Mouse (Mus musculus) gastrocnemius, postnatal 4 days (tissue): Measurements from ENCODE around the gene Cux2. TPM values are rescaled to one million over a fixed set of nuclear protein-coding genes. Genes with fewer than 3 reads are reported as not detected.
A peak's percentile ranks its signal among the peaks of the same experiment; 100 is the strongest.

Experiments
- DNase-seq, 2 experiments: peaks; one replicate each; pipeline ENCODE4 v3.0.0; 2021 to 2022; ENCODE audit warnings: low spot score in 2 of 2, mixed read lengths in 2 of 2
- long read RNA-seq, 2 experiments: library from polyadenylated mRNA; stranded (forward); transcript quantifications; one replicate each; pipeline ENCODE4 v2.0.0; 2021
- total RNA-seq, 2 experiments: library from RNA; stranded (reverse); gene quantifications; 2 replicates each; pipeline ENCODE4 v1.2.3; 2021

Gene Cux2
- total RNA-seq: 1 to 10 TPM; 1.3 to 2.1 TPM
- long read RNA-seq, experiment 1: 0 reads
- long read RNA-seq, experiment 2, partial matches to known transcripts: 2 of 3 reads
- long read RNA-seq, experiment 2, other reads (novel, unspliced or antisense): 1 of 3 reads

DNA sequence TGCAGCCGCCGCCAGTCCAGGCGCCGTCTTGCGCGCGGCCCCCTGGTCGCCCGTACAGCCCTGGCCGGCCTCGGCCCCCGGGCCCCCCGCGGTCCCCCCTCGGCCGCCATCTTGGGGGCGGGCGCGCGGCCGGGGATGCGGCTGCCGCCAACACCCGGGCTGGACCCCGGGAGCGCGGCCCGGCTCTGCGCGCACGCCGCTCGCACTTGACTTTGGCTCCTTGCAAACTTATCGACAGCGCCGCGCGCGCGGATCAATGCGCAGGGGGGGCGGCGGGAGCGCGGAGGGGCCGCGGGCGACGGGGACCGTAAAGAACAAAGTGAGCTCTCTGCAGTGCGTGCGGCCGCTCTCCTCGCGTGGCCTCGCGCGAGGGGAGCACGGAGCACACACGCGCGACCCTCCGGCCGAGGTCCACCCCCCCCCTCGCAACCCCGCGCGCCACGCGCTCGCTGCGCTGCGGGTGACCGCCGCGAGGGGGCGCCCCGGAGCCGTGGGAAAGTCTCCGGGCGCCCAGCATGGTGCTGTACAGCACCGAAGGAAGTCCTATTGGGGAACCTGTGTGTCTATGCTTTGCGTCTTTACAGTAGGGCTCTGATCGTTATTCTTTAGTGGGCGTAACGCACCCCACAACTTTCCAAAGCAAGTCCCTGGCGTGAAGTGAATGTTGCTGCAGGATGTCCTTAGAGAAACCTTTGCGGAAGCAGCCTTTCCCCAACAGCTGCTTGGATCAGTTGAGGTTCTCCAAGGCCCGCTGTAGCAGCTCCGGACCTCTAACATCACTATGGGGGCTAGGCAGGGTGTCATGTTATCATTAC is at the start of gene Cux2:
Cux2 (minus strand) TSS at position 86 of the 815 bp plus-strand sequence.
- DNase-seq: peak; percentile 46 to 62

DNA sequence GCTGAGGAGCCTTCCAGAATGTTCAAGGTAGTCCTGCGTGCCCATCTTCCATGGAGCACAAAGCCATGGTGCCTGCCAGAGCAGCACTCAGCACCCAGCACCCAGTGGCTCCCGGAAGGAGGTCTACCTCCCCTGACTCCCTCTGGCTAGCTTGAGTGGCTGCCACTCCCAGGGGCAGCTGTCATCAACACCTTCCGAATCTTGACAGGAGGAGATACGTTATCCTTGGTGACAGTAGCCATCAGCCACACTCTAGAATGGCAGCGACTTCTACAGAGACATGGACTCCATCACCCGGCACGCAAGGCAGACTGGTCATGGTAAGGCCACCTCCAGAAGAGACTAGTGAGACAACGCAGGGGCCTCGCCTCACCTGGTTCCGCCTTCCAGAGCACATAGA is 44.5 kb upstream of the Cux2 start:
- no peak for DNase-seq

DNA sequence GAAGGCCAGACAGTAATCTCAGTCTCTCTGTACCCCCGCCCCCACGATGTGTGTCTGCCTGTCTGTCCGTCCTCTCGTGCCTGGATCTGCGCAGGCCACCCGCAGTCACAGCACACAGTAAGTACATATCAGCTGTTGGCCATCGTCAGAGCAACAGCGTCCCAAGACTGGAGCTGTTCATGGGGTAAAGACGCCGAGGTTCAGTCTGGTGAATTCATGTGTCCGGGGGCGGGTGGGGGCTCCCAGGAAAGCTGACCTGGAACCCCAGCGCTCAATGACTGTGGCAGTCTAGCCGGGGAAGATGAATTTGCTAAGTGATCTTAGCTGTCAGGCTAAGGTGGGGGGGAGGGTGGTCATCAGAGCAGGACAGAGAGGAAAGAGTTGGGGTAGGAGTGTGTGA is 43.8 kb upstream of the Cux2 start:
- DNase-seq: no peak

DNA sequence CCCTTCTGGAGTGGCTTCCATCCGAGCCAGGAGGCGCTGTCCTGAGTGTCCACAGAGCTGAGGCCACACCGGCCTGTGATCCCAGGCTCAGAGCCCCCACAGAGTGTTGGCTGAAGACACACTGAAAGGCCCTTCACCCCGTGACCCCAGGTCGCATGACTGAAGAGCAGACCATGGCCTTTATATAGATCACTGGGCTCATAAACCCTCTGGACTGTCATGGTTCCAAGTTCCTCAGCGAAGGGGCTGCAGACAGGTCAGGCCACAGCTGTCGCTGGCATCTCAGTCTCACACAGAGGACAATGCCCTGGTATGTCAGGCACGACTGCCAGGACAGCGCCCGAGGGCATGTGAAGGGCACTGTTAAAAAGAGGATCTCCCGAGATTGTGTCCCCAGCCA is 42.9 kb upstream of the Cux2 start:
- DNase-seq: peak in 1 of 2 experiments; percentile 34

DNA sequence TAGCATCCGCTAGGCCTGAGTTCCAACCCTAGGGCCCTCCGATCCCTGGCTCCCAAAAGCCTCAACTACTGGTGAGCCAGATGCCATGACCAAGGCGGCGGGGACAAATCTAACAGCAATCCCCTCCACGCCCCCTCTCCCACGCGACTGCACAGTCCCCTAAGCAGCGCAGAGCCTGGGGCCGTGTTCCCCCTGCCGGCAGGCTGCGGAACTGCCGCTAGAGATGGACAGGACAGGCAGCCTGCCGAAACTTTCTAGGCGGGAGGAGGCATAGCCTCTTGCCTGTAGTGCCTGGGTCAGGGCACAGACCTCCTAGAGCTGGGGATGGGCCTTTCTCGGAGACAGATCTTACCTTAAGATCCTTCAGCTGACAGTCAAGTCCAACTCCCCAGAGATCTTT is 41.2 kb upstream of the Cux2 start:
- peak in 1 of 2 experiments; percentile 58 for DNase-seq

DNA sequence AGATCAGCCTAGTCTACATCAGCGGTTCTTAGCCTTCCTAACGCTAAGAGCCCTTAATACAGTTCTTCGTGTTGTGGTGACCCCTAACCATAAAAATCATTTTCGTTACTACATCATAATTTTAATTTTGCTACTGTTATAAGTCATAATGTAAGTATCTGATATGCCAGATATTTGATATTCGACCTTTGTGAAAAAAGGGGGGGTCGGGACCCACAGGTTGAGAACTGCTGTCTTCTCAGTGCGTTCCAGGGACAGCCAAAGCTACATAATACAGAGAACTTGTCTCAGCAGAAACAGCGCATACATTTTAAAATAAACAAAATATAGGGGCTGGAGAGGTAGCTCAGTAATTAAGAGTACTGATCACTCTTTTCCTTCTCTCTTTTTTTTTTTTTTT is 39.8 kb upstream of the Cux2 start:
- DNase-seq: no peak

DNA sequence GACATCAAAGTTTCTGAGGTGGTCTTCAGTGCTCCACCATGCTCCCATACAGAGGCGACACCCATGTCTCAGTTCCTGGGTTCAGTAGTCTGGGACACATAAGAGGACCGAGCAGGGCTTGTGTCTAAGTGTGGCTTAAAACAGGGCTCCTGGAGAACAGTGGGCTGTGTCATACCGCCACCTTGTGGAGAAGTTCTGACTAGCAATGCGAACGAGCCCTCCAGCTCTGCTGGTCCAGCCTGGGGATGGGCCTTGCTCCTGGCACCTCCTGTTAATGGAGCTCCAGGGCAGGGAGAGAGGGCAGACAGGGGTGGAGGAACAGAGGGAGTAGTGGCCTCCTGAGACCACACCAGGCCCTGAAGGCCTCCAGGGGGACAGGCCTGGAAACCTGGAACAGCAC is 39.0 kb upstream of the Cux2 start:
- peak; percentile 72 to 82 for DNase-seq

DNA sequence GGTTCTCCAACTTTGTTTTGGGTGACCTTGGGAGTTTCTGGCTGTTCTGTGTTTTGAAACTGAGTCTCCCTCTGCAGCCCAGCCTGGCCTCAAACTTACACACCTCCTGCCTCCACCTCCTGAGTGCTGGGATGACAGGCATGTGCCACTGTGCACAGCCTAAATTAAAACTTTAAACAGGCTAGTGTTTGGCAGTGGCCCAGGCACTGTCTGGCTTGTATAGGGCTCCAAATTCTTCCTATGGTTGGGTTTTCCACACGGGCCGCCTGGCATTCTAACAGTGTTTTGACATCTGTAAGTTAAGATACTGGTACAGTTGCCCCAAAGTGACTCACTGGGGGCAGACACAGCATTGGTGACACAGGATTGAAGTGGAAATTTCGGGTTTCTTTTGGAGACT is 36.2 kb upstream of the Cux2 start:
- no peak for DNase-seq

DNA sequence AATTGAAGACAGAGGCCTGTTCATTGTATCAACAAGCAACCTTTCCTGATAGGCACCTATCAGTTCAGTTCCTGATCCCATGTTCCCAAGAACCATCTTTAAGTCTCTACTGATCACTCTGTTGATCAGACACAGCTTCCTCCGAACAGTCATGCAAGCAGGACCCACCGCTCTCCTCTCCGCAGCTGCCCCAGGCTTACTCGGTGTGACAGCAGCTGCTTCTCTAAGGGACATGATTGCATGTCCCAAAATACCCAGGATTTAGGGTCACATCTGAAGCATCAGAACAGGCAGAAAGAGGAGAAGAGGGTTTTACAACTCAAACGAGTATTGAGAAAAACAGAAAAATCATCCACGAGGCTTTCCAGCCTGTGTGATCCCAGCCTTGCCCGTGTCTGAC is 35.4 kb upstream of the Cux2 start:
- no peak for DNase-seq

DNA sequence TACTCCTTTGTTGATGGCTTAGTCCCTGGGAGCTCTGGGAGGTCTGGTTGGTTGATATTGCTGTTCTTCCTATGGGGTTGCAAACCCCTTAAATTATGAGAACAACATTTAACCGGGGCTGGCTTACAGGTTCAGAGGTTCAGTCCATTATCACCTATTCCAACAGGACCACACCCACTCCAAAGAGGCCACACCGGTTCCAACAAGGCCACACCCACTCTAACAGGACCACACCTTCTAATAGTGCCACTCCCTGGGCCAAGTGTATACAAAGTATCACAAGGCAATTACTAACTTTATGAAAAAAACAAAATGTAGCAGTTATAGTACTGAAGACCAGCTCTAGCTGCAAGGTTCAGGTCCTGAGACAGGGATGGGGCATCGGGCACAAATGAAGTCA is 34.6 kb upstream of the Cux2 start:
- DNase-seq: no peak

DNA sequence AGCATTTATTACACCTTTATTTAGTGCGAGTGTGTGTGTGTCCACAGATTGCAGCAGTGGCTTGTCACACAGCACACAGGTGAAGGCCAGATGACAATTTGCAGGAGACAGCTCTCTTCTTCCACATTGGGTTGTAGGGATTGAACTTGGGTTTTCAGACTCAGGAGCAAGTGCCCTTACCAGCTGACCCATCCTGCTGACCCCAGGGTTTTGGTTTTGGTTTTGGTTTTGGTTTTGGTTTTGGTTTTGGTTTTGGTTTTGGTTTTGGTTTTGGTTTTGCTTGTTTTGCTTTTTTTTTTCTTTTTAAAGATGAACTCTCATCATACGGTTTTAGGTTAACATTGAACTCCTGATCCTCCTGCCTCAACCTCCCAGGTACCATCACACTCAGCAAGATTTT is 33.4 kb upstream of the Cux2 start:
- DNase-seq: no peak

DNA sequence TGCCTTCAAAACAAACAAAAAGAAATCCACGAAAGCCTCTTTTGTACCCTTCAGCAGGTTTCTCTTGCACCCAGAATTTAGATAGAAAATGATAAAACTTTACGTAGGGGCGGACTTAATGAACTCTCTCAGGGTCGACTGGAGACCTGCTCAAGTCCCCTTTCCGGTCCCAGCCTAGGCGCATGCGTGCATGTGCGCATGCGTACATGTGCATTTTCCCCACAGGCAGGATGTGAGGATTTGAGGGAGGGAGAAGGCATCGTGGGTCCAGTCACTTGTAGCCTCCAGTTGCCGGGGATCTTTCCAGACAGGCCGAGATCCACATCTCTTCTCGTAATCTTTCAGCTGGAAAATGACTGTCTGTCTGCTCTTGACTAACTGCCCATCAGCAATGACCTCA is 31.6 kb upstream of the Cux2 start:
- DNase-seq: no peak

DNA sequence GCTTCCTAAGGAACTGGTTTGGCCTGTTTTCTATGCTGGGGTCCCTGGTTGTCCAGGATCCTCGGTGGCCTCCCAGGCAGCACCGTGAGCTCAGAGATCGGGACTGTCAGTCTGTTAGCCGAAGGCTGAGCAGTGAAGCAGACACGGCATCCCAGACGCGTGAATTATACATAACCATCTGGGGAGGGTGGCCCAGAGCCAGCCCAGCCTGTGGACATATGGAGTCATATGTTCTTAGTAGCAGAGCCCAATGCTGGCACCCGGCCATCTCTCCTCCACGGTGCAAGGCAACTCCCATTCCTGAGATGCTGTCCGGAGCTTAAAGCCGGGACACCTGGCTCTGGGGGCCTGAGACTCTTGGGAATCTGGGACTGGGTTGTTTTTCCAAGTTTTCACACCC is 31.0 kb upstream of the Cux2 start:
- peak in 1 of 2 experiments; percentile 38 for DNase-seq

DNA sequence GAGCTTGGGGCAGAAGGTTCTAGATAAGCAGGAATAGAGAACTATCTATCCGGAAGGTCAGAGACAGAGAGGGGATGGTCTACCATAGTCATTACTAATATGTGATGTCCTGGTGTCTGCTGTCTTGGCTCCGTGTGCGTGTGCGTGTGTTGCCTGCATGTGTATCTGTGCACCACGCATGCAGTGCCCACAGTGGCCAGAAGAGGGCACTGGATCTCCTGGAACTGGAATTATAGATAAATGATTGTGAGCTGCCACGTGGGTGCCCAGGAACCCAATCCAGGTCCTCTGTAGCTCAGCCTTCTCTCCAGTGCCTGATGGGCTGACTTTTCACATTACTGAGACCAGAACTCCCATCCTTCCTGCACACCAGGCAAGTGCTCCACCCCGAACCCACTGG is 29.9 kb upstream of the Cux2 start:
- DNase-seq: no peak

DNA sequence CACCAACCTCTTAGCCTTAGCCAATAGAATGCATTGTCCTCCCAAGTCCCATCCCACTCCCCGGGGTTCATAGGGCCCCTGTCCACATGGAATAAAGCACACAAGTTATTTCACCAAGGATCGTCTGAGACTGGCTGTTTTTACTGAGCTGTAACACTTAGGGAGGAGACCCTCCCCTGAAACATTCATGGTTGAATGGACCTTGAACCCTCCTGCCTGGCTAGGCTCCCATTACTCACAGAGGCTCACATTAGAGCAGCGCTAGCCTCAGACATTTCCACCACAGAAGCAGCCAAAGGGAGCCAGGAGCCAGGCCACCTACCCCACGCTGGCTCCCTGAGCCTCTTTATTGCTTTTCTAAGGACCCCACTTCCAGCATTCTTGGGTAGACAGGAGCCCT is 27.3 kb upstream of the Cux2 start:
- DNase-seq: no peak

DNA sequence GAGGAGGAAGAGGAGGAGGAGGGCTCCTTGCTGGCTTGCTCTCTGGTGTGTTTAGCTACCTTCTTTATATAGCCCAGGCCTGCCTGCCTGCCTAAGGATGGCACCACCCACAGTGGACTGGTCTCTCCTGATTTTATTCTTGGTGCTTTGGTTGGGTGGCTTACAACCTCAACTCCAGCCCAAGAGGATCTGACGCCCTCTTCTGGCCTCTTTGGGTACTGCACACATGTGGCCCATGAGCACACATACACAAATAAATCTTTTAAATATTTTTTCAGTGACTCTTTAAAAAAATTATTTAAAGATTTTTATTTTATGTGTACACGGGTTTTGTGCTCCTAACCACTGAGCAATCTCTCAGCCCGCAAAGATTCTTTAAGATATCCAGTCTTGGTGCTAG is 25.8 kb upstream of the Cux2 start:
- DNase-seq: no peak

DNA sequence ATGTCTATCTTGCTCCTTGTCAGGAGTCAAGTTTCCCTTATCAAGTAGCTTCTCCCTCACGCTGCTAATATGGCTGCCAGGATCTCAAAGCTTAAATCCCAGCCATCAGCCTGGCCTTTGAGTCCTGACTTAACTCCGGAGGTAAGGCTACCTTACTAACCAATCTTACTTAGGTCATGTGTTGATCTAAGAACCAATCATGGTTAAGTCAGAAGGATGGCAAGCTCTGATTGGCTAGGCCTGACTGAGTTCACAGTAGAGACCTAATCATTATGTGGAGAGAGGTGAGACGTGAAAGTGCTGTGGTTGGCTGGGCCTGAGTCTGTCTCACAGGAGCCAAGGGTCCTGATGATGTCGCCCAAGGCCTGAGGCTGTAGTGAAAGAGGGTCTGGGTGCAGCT is 22.1 kb upstream of the Cux2 start:
- DNase-seq: no peak

DNA sequence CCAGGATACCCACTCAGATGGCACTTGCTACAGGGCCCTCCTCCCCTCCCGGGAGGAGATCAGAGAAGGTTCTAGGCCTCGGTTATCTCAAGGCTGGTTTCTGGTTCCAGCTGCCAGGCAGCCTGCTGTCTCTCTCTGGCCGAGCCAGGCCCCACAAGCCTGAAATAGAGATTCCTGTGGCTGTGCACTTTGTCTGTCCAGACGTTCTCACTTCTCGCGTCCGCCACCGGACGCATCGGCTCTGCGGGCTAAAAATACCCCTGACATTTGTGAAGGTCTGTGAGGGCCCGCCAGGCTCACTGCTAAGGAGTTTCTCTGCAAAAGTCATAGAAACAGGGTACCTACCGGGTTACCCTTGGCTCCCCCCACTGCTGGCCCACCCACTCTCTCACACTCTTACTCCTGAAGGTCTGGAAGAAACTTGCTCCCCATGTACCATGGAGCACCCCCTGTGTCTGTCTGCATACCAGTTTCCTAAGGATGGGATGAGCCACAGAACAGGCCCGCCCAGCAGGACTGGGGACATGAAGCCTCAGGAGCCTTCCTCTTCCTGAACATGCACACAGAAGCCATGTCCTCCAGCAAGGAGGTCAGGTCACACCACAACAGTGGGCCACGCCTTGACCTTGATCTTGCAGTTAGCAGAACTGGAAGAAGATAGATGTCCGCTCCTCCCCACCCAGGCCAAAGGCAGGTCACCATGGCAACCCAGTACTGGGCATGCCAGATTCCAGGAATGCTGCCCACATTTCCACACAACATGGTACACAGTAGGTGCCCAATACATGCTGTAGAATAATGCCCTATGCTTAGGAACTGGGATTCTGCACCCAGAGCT is 21.3 kb upstream of the Cux2 start:
- no peak for DNase-seq

DNA sequence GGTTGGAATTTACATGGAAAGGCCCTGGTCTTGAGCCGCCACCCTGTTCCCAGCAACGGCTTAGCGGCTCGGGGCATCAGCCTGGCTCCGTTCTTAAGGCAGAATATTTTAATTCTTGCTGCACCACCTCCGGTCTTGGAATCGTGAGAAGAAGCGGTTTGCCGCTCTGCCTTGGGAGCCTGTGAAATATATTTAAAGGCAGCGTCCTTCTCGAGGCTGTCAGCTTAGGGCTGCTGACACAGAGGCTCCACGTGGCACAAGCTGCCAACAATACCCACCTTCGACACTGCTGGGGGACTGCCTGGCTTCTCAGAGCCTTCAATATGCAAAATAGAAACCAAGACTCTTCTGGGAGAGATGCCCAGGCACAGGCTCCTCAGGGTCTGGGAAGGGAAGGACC is 18.7 kb upstream of the Cux2 start:
- DNase-seq: no peak

DNA sequence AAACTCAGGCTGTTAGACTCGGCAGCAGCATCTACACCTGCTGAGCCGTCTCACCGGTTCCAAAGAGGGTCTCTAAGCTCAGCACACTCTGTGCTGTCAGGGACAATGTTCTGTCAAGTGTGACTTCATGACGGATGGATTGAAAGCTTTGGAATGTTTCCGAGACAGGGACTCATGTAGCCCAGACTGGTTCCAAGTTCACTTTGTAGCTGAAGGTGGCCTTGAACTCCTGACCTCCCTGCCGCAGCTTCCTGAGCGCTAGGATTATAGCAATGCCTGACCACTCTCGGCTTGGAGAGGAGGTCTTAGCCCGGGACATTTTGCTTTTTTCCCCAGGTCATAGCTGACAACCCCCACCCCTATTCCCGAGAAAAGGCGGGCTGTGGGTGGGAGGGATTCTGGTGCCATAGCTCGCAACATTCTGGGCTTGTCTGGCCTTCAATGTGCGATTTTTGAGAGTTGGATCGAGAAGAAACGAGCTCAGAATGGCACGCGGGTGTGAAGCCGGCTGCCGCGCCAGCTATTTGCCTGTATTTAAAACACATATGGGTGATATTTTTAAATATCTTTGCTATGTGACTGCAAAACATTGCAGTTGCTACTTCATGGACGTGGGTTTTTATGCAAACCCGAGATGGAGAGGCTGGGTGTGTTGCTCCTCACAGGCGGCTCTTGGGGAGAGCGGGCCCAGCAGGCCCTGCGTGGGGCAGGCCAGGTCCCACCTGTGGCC is 13.5 kb upstream of the Cux2 start:
- no peak for DNase-seq

DNA sequence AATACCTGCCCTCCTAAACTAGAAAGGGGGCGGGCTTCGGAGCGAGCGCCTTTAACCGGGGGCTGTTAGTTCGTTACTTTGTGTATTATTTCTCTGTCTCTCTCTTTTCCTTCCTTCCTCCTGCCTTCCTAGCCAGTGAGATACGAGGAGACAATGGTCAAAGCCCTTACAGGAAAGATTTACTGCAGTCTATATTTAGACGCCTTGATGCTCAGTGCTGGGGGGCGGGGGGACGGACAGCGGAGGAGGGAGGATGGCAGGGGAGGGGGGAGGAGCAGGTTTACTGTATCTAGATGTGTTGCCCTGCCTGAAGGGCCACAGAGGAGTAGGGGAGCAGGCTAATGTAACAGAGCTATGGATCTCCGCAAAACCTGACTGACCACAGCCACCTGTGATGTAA is 12.6 kb upstream of the Cux2 start:
- no peak for DNase-seq
